ENCODE assay signal across 9 mouse cellular contexts in the genomic region with DNA sequence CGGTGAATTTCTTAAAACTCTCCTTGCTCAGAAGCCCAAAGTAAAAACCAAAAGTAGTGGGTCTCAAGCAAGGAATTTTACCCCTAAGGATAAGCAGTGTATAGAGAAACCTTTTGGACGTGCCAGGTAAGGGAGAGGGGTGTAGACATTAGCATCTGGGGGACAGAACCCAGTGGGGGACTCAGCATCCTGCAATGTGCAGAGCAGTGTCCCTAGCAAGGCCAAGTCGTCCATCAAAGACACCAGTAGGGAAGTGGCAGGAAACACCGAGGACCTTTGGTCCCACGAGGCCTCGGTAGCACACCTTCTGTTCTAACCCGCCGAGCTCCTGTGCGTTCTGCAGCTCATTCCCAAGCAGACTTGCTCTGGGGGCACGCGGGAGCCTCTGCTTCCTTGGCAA. TPM values are rescaled to one million over a fixed set of nuclear protein-coding genes. Genes with fewer than 3 reads are reported as not detected.
DNase-seq lines count a peak whose midpoint lies in the region; ATAC-seq and TF ChIP-seq lines count a peak whose summit lies in the region.
"Had no signal": no experiment of that assay in that cellular context is flagged by ENCODE, and none has a peak within 500 bp of the region (broad histone marks: within the 10 kb centered on the region; RNA-seq: fewer than 3 reads in every experiment).

No protein-coding gene starts in this region.

- in situ Hi-C loops in ES-E14 (cut with MboI; ENCODE audit: low sequenced_read_pairs in 2 of 2, unreplicated experiment in 2 of 2): no loop called here

- no peak overlapping the region for H3K4me2 ChIP-seq in hindbrain, embryonic 13.5 days
- peak overlapping the region; percentile 28 for H3K4me2 ChIP-seq in limb, embryonic 14.5 days (replicated peaks; ENCODE audit: low read depth, low read length, severe bottlenecking)

- ATAC-seq in hindbrain, embryonic 13.5 days (ENCODE audit: low FRiP score): 0 out of 2 replicates have a peak, but pooled peaks have one; percentile 32
- ATAC-seq in limb, embryonic 14.5 days (ENCODE audit: low FRiP score, low read depth): no peak
- ATAC-seq in monocyte, adult 5-6 weeks (replicated peaks; ENCODE audit: insufficient number of reproducible peaks, low FRiP score, low TSS enrichment, poor library complexity, severe bottlenecking): no peak

- no peaks in the 10 kb centered on the region for H3K36me3 ChIP-seq in hindbrain, embryonic 13.5 days
- no peaks in the 10 kb centered on the region for H3K36me3 ChIP-seq in hindbrain, embryonic 10.5 days
- H3K36me3 ChIP-seq in ES-E14 (ENCODE audit: control insufficient read depth, insufficient read depth, low read length, poor library complexity, severe bottlenecking): no peaks in the 10 kb centered on the region
- H3K36me3 ChIP-seq in limb, embryonic 14.5 days (ENCODE audit: control insufficient read depth, insufficient read depth, low read length): no peaks in the 10 kb centered on the region

- H3K4me3 ChIP-seq in hindbrain, embryonic 13.5 days: no peak overlapping the region
- no peak overlapping the region for H3K4me3 ChIP-seq in hindbrain, embryonic 10.5 days
- H3K4me3 ChIP-seq in ES-E14 (ENCODE audit: insufficient read depth in 1 of 2, low read depth in 1 of 2, low read length in 2 of 2, poor library complexity in 1 of 2, severe bottlenecking in 1 of 2): peak overlapping the region; percentile 5 to 38; a peak in 1 of 4 replicates
- H3K4me3 ChIP-seq in limb, embryonic 14.5 days (replicated peaks; ENCODE audit: low read length): no peak overlapping the region

- no peak overlapping the region for H3K9ac ChIP-seq in hindbrain, embryonic 13.5 days
- no peak overlapping the region; the same call in 1 of the 2 replicates for H3K9ac ChIP-seq in ES-E14 (ENCODE audit: insufficient read depth, low read depth, low read length, poor library complexity, severe bottlenecking)
- no peak overlapping the region for H3K9ac ChIP-seq in limb, embryonic 14.5 days (ENCODE audit: low read depth, low read length, severe bottlenecking)

- H3K9me3 ChIP-seq in hindbrain, embryonic 13.5 days: no peaks in the 10 kb centered on the region
- no peaks in the 10 kb centered on the region for H3K9me3 ChIP-seq in hindbrain, embryonic 10.5 days
- H3K9me3 ChIP-seq in ES-E14 (ENCODE audit: control insufficient read depth, insufficient read depth, low read depth, low read length): no peaks in the 10 kb centered on the region
- no peaks in the 10 kb centered on the region for H3K9me3 ChIP-seq in limb, embryonic 14.5 days (ENCODE audit: control insufficient read depth, low read length)

- 38% methylated on average over 11 of the region's 11 CpGs for WGBS in hindbrain, embryonic 13.5 days
- WGBS in hindbrain, embryonic 10.5 days: 42% methylated on average over 11 of the region's 11 CpGs
- 43% methylated on average over 11 of the region's 11 CpGs for WGBS in limb, embryonic 14.5 days

- no peak for TF ChIP-seq POLR2A in limb, embryonic 14.5 days (IDR thresholded peaks at IDR 0.05; ENCODE audit: borderline replicate concordance, extremely low read depth, insufficient read depth, insufficient read length)

- peak; percentile 8 for DNase-seq in cerebellum, adult 11 months
- no peak for DNase-seq in cerebellum, adult 11-12 months
- DNase-seq in hindbrain, embryonic 10.5 days (ENCODE audit: low spot score): no peak
- no peak for DNase-seq in ES-E14 (ENCODE audit: low read depth, low spot score)
- DNase-seq in limb, embryonic 14.5 days (ENCODE audit: low spot score): no peak
- no peak for DNase-seq in spleen, postnatal 14 days (ENCODE audit: low spot score in 2 of 2)

- H3K4me1 ChIP-seq in hindbrain, embryonic 13.5 days (replicated peaks): peaks cover 9% of the 10 kb centered on the region
- peaks cover 18% of the 10 kb centered on the region for H3K4me1 ChIP-seq in hindbrain, embryonic 10.5 days (replicated peaks)
- peaks cover 11 to 14% of the 10 kb centered on the region in 2 experiments; a peak in 3 of 4 replicates for H3K4me1 ChIP-seq in ES-E14 (ENCODE audit: control insufficient read depth in 2 of 2, insufficient read depth in 2 of 2, low read length in 2 of 2, poor library complexity in 1 of 2)
- 0 out of 2 replicates have a peak, but pooled peaks cover 5% of the 10 kb centered on the region for H3K4me1 ChIP-seq in limb, embryonic 14.5 days (ENCODE audit: control insufficient read depth, insufficient read depth, low read length)

- H3K27me3 ChIP-seq in hindbrain, embryonic 13.5 days: peaks cover 7% of the 10 kb centered on the region; the same call in 1 of the 2 replicates
- peaks cover 16% of the 10 kb centered on the region; the same call in 1 of the 2 replicates for H3K27me3 ChIP-seq in hindbrain, embryonic 10.5 days (ENCODE audit: insufficient read depth, poor library complexity, severe bottlenecking)
- no peaks in the 10 kb centered on the region for H3K27me3 ChIP-seq in limb, embryonic 14.5 days (ENCODE audit: control insufficient read depth, insufficient read depth, low read length)

- H3K27ac ChIP-seq in hindbrain, embryonic 13.5 days: no peak overlapping the region
- no peak overlapping the region for H3K27ac ChIP-seq in hindbrain, embryonic 10.5 days
- no peak overlapping the region for H3K27ac ChIP-seq in ES-E14 (ENCODE audit: insufficient read depth, low read depth, low read length, poor library complexity, severe bottlenecking)
- H3K27ac ChIP-seq in limb, embryonic 14.5 days (replicated peaks; ENCODE audit: low read depth, low read length): no peak overlapping the region

TF ChIP-seq in ES-E14, 5 proteins besides CTCF, POLR2A, EP300 and RAD21:
- TF ChIP-seq MAFK (IDR thresholded peaks at IDR 0.05; ENCODE audit: insufficient read depth, low read depth, low read length) (no peak), HCFC1 (IDR thresholded peaks at IDR 0.05; ENCODE audit: borderline replicate concordance, insufficient read depth, low read length) (no peak), ZNF384 (IDR thresholded peaks at IDR 0.05; ENCODE audit: low read depth, low read length) (no peak), ZC3H11A (IDR thresholded peaks at IDR 0.05; ENCODE audit: borderline replicate concordance, low read depth, low read length) (no peak), CHD2 (IDR thresholded peaks at IDR 0.05; ENCODE audit: low read depth, low read length) (no peak)
TF ChIP-seq in ES-E14: peak in this region for 0.

RNA-seq across cellular contexts. Expression of gene Tril, which starts 25.6 kb away (rescaled TPM):
- 13.2 and 13.9 TPM in 2 replicates for polyA plus RNA-seq in hindbrain, embryonic 13.5 days (2015; fragmentation: Nextera tagmentation; extraction: Ambion mirVana)
- 30.8 and 32.4 TPM in 2 replicates for polyA plus RNA-seq in hindbrain, embryonic 10.5 days (2016; fragmentation: Nextera tagmentation; extraction: Ambion mirVana)
- 2.4 TPM in 2 replicates for total RNA-seq in ES-E14 (2012; rRNA removed)
- polyA plus RNA-seq in limb, embryonic 14.5 days (2012; rRNA removed): 68.1 and 102 TPM in 2 replicates
- 70.0 and 90.7 TPM in 2 replicates for polyA plus RNA-seq in limb, embryonic 14.5 days (2014; fragmentation: Nextera tagmentation; extraction: Ambion mirVana)
- total RNA-seq in monocyte, adult 5-6 weeks (2017): not detected in 3 replicates
- total RNA-seq: megakaryocyte-erythroid progenitor cell, adult 5-6 weeks had no signal

Comparison
In these comparisons a context has a peak if more than half of its experiments do, and no peak if none do; other contexts are left out.
1. H3K4me3 ChIP-seq: peak in ES-E14 (2 of 2); none in hindbrain, embryonic 13.5 days (single experiment), hindbrain, embryonic 10.5 days (single experiment) and limb, embryonic 14.5 days (single experiment).